Mouse (Mus musculus): Measurements from ENCODE around the gene Gm21936. TPM values are rescaled to one million over a fixed set of nuclear protein-coding genes. Genes with fewer than 3 reads are reported as not detected.
"Not testable (repeated sequence)": the region's sequence is repeated elsewhere in the genome, so short reads cannot be mapped to it uniquely, and the experiment has no call there.

Gm21936 gene
- not detected for polyA plus RNA-seq (2021)

DNA sequence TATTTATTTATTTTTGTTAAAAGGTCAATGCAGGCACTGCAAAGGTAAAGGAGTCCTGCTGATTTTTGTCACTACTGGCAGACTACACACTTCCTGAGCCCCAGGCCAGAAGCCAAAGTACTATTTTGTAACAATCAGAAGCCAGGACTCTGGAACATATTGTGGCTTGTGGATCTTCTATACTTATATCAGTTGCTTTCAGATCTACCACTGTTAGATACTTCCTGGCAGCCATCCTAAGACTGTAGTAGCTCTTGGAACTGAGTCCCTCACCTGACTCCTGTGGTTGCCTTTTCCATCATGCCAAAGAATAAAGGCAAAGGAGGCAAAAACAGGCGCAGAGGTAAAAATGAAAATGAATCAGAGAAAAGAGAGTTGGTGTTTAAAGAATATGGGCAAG, at the start of gene Gm21936:
Gene Gm21936, plus strand, starts transcription at position 301 of the 400 bp plus-strand sequence.
- POLR2A ChIA-PET, ATAC-seq: not testable (repeated sequence)

DNA sequence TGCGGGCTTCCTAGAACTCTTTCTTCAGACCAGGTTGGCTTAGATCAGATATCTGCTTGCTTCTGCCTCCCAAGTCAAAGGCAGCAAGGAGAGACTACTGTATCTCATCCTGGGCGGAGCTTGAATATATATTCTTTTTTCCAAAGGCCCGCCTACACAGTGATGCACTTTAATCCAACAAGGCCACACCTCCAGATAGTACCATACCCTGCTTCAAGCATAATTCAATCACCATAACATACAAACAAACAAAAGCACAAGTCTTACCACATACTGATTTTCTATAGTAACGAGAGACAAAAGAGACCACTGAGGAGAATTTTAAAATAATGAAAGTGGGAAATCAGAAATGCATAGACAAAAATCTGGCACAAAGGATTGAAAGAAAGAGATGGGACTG, 19.7 kb upstream of the Gm21936 start, which contains the start of gene Gm21319:
Gene Gm21319, minus strand, starts transcription at position 101 of the 400 bp plus-strand sequence.
- ATAC-seq; DNase-seq (ENCODE audit: low read depth, low spot score); in situ Hi-C loops (cut with MboI; ENCODE audit: low pct_unique_long_range_greater_than_20kb); POLR2A ChIA-PET; H3K27me3 ChIP-seq; CTCF ChIA-PET: not testable (repeated sequence)

More for the DNA sequence above, at the start of gene Gm21936:
- DNase-seq (ENCODE audit: low read depth, low spot score); CTCF ChIA-PET; H3K27me3 ChIP-seq; in situ Hi-C loops (cut with MboI; ENCODE audit: low pct_unique_long_range_greater_than_20kb): not testable (repeated sequence)

DNA sequence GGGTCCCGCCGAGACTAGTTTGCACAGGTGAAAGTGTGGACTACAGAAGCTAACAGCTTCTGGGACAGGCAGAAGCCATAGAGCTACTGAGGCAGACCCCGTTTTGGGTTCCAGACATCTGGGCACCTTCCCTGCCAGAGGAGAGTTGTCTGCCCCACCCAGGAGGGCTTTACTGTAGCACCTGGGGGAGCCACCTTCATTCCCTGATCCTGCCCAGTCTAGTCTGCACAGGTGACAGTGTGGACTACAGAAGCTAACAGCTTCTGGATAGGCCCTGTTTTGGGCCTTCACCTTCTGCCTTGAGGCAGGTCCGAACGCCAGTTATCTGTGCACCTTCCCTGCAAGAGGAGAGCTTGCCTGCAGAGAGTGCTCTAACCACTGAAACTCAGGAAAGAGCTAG, 2.7 kb downstream of the Gm21936 start:
- H3K27me3 ChIP-seq; POLR2A ChIA-PET; ATAC-seq; in situ Hi-C loops (cut with MboI; ENCODE audit: low pct_unique_long_range_greater_than_20kb); CTCF ChIA-PET; DNase-seq (ENCODE audit: low read depth, low spot score): not testable (repeated sequence)

DNA sequence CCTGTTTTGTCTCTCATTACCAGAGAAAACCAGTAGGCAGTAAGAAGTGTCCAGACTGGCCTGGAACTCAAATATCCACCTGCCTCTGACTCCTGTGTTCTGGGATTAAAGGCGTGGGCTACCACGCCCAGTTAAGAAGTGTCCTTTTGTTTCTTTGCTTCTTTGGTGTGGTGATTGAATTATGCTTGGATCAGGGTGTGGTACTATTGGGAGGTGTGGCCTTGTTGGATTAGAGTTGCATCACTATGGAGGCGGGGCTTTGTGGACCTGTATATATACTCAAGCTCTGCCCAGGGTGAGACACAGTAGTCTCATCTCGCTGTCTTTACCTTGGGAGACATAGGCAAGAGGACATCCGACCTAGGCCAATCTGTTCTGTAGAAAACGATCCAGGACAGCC, 21.0 kb downstream of the Gm21936 start, which contains the start of gene BB287469:
Gene BB287469, plus strand, starts transcription at position 301 of the 400 bp plus-strand sequence.
- H3K27me3 ChIP-seq; CTCF ChIA-PET; DNase-seq (ENCODE audit: low read depth, low spot score); POLR2A ChIA-PET; in situ Hi-C loops (cut with MboI; ENCODE audit: low pct_unique_long_range_greater_than_20kb); ATAC-seq: not testable (repeated sequence)

DNA sequence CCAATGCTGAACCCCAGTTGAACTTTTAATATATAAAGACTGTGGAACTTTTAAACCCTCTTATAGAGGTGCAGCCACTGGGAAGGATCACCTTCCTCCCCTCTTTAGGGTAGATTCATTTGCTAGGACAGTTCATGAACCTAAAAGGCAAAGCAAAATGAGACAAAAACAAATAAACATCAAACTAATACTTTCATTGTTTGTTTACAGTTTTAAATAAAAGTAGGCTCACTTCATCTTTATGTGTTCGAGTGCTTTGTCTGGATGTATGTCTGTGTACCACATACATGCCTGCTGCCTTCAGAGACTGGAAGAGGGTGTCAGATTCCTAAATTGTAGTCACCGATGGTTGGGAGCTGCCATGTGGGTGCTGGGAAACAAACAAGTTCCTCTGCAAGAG, 46.9 kb downstream of the Gm21936 start, which contains the start of gene Gm2001:
Gene Gm2001, minus strand, starts transcription at position 101 of the 400 bp plus-strand sequence.
- in situ Hi-C loops (cut with MboI; ENCODE audit: low pct_unique_long_range_greater_than_20kb); DNase-seq (ENCODE audit: low read depth, low spot score); ATAC-seq; POLR2A ChIA-PET; H3K27me3 ChIP-seq; CTCF ChIA-PET: not testable (repeated sequence)

Other genes with a start within 250 kb of the Gm21936 start
- 0.19 TPM for gene Oog1, start 192.8 kb upstream of the Gm21936 start, polyA plus RNA-seq (2021)
- 0.13 TPM for gene Gm4027, start 176.6 kb upstream of the Gm21936 start, polyA plus RNA-seq (2021)
- gene Gm16381, start 150.9 kb upstream of the Gm21936 start, polyA plus RNA-seq (2021) = not detected
- not detected for gene Gm21319, start 19.8 kb upstream of the Gm21936 start, polyA plus RNA-seq (2021)
- gene BB287469, start 21.1 kb downstream of the Gm21936 start, polyA plus RNA-seq (2021) = not detected
- not detected for gene Gm2001, start 46.8 kb downstream of the Gm21936 start, polyA plus RNA-seq (2021)
- gene Gm2016, start 78.6 kb downstream of the Gm21936 start, polyA plus RNA-seq (2021) = 0.39 TPM
- gene Gm2022, start 99.9 kb downstream of the Gm21936 start, polyA plus RNA-seq (2021) = 0.32 TPM
- gene Gm2035, start 124.3 kb downstream of the Gm21936 start, polyA plus RNA-seq (2021) = not detected
- gene Gm2042, start 158.6 kb downstream of the Gm21936 start, polyA plus RNA-seq (2021) = 0.03 TPM
- gene Gm2075, start 216.3 kb downstream of the Gm21936 start, polyA plus RNA-seq (2021) = not detected
- gene Gm6803, start 223.3 kb downstream of the Gm21936 start, polyA plus RNA-seq (2021) = not detected
- gene Gm2056, start 231.5 kb downstream of the Gm21936 start, polyA plus RNA-seq (2021) = not detected